Mouse (Mus musculus) liver, postnatal 0 days (tissue): Measurements from ENCODE around the gene Gm21987. TPM values are rescaled to one million over a fixed set of nuclear protein-coding genes. Genes with fewer than 3 reads are reported as not detected.
"Not testable (repeated sequence)": the region's sequence is repeated elsewhere in the genome, so short reads cannot be mapped to it uniquely, and the experiment has no call there.

Source experiments
- ATAC-seq: fragments of 200-750 bp; cut with Nextera tagmentation; 2 replicates; pipeline ENCODE4 v1.8.0; 2017; ENCODE audit warnings: mild to moderate bottlenecking, moderate library complexity
- DNase-seq: peaks from one replicate; pipeline ENCODE4 v3.0.0-alpha.2; 2016
- H3K27ac ChIP-seq: fragments of 300-500 bp; sonication (generic); 2 replicates; pipeline ENCODE4 v1.5.1; 2014; ENCODE audit warnings: antibody characterized with exemption, moderate library complexity, mild to moderate bottlenecking, low read depth
- H3K27me3 ChIP-seq: fragments of 300-500 bp; sonication (generic); 2 replicates; pipeline ENCODE4 v1.6.1; 2014; ENCODE audit warnings: low read length, control low read depth, mixed read lengths; ENCODE audit not compliant: insufficient read depth
- H3K36me3 ChIP-seq: fragments of 300-500 bp; sonication (generic); replicated peaks from 2 replicates; pipeline ENCODE4 v1.6.1; 2014; ENCODE audit warnings: mild to moderate bottlenecking, control low read depth, low read length, moderate library complexity, mixed read lengths; ENCODE audit not compliant: insufficient read depth
- H3K4me1 ChIP-seq: fragments of 300-500 bp; sonication (generic); 2 replicates; pipeline ENCODE4 v1.6.1; 2014; ENCODE audit warnings: antibody characterized with exemption, mild to moderate bottlenecking, control low read depth; ENCODE audit not compliant: insufficient read depth
- H3K4me2 ChIP-seq: fragments of 300-500 bp; sonication (generic); 2 replicates; pipeline ENCODE4 v1.6.1; 2014; ENCODE audit warnings: low read depth, mild to moderate bottlenecking, low read length, moderate library complexity, mixed read lengths
- H3K4me3 ChIP-seq: fragments of 300-500 bp; sonication (generic); 2 replicates; pipeline ENCODE4 v1.5.1; 2014; ENCODE audit warnings: low read depth, low read length
- H3K9ac ChIP-seq: fragments of 300-500 bp; sonication (generic); replicated peaks from 2 replicates; pipeline ENCODE4 v1.6.1; 2014; ENCODE audit warnings: mild to moderate bottlenecking, moderate library complexity
- H3K9me3 ChIP-seq: fragments of 300-500 bp; sonication (generic); 2 replicates; pipeline ENCODE4 v1.6.1; 2016; ENCODE audit warnings: mild to moderate bottlenecking, control low read depth, low read length, mixed read lengths
- CTCF ChIP-seq: sonication (generic); IDR thresholded peaks from 2 replicates; pipeline ENCODE4 v1.5.1; 2016; ENCODE audit warnings: antibody characterized with exemption, low read depth
- EP300 ChIP-seq: IDR thresholded peaks from 2 replicates; pipeline ENCODE4 v1.6.1; 2016; ENCODE audit warnings: antibody characterized with exemption, low read depth, mild to moderate bottlenecking
- WGBS: fragments of 180-500 bp; shearing (Covaris S2); extraction: QIAGEN DNeasy Blood & Tissue Kit; methylation state at CpG from one replicate; pipeline ENCODE4 v1.1.7; 2014; ENCODE audit not compliant: insufficient replicate concordance; 5-methylcytosine and 5-hydroxymethylcytosine counted together
- polyA plus RNA-seq: library from polyadenylated mRNA; unstranded; fragments of >200 nt; fragmentation: Nextera tagmentation; extraction: Ambion mirVana; gene quantifications from 2 replicates; pipeline ENCODE4 v1.2.1, GENCODE M21; 2015

The Gm21987 gene
- polyA plus RNA-seq, 1 experiment from 2014 or later, result not detected

- Histone ChIP-seq H3K27me3 (no peaks in the 10 kb centered on the region), H3K9me3 (no peaks in the 10 kb centered on the region), H3K4me2 (no peak overlapping the region), H3K9ac (no peak overlapping the region), H3K27ac (no peak overlapping the region), H3K4me1 (no peaks in the 10 kb centered on the region), H3K4me3 (no peak overlapping the region), H3K36me3 (no peaks in the 10 kb centered on the region)
- TF ChIP-seq EP300 (no peak), CTCF (no peak)
- DNase-seq (no peak), ATAC-seq (no peak)
- WGBS, result 82% methylated on average over 11 of the region's 11 CpGs
Observed at GRCm38 (mm10) chr16:38326778-38327397, 20.0 kb upstream of the Gm21987 start.

- peak; percentile 32 for TF ChIP-seq CTCF
- no peak for TF ChIP-seq EP300
- DNase-seq (peak; percentile 13), ATAC-seq (no peak)
- no peaks in the 10 kb centered on the region for H3K4me1 ChIP-seq
- no peak overlapping the region for H3K4me3 ChIP-seq
- H3K9me3 ChIP-seq, result no peaks in the 10 kb centered on the region
- H3K4me2 ChIP-seq, result no peak overlapping the region
- WGBS, result 75% methylated on average over 3 of the region's 3 CpGs
- H3K36me3 ChIP-seq, result no peaks in the 10 kb centered on the region
- no peak overlapping the region for H3K9ac ChIP-seq
- H3K27ac ChIP-seq, result no peak overlapping the region
- H3K27me3 ChIP-seq, result no peaks in the 10 kb centered on the region
Observed at GRCm38 (mm10) chr16:38329340-38329739, 17.5 kb upstream of the Gm21987 start.

- Histone ChIP-seq H3K4me1 (no peaks in the 10 kb centered on the region), H3K36me3 (no peaks in the 10 kb centered on the region), H3K4me3 (no peak overlapping the region), H3K27me3 (no peaks in the 10 kb centered on the region), H3K4me2 (no peak overlapping the region), H3K9me3 (no peaks in the 10 kb centered on the region), H3K9ac (no peak overlapping the region), H3K27ac (no peak overlapping the region)
- 54% methylated on average over 6 of the region's 6 CpGs for WGBS
- no peak for TF ChIP-seq CTCF
- TF ChIP-seq EP300, result no peak
- ATAC-seq, result no peak
- DNase-seq, result no peak
Observed at GRCm38 (mm10) chr16:38334431-38334830, 12.4 kb upstream of the Gm21987 start.

GRCm38 (mm10) chr16:38338077-38338476 lies 8.8 kb upstream of the Gm21987 start:
- not testable (repeated sequence) for H3K4me1 ChIP-seq, H3K9me3 ChIP-seq, H3K9ac ChIP-seq, ATAC-seq, DNase-seq, H3K27me3 ChIP-seq, H3K4me2 ChIP-seq, H3K4me3 ChIP-seq, H3K27ac ChIP-seq, H3K36me3 ChIP-seq
- TF ChIP-seq CTCF, result 0 out of 2 replicates have a peak, but pooled peaks have one; percentile 18
- 75% methylated on average over 4 of the region's 4 CpGs for WGBS

GRCm38 (mm10) chr16:38341396-38342324 lies 5.2 kb upstream of the Gm21987 start, which contains the start of gene Maats1:
TSS of gene Maats1 (minus strand) at chr16:38342143.
- Histone ChIP-seq H3K4me1 (peaks cover 7% of the 10 kb centered on the region), H3K36me3 (no peaks in the 10 kb centered on the region), H3K9ac (no peak within 1 kb of the TSS), H3K4me2 (peak within 1 kb of the TSS; percentile 67), H3K9me3 (no peaks in the 10 kb centered on the region), H3K27me3 (no peaks in the 10 kb centered on the region), H3K4me3 (peak within 1 kb of the TSS; percentile 12; the same call in 1 of the 2 replicates), H3K27ac (no peak within 1 kb of the TSS)
- ATAC-seq (peak; percentile 79), DNase-seq (peak; percentile 84)
- WGBS, result 17% methylated on average over 30 of the region's 30 CpGs
- TF ChIP-seq EP300, result no peak
- no peak for TF ChIP-seq CTCF
